Mouse (Mus musculus) mature B cell (primary cell): ENCODE results near the gene Mpped2.

Source experiments
- in situ Hi-C: fragments of 300-500 bp; cut with MboI; formaldehyde crosslinking; loops from 2 replicates; pipeline ENCODE4 v1.14.3; 2019

The Mpped2 gene

DNA sequence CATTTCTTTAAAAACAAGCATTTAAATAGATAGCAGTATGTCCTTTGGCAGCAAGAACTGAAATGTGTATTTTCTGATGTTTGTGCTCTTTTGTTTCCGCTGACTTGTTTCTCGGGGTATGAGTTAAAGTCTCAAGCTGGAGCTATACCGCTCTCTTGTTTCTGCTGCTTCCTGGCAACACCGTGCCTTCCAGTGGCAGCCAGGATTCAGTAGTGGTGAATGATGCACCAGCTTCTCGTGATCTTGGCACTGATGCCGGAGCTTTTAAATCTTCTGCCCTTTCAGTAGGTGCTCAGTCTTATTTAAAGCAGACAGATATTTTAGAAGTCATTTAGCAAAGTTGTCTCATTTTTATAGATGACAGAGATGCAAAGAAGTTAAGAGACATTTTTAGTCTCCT is 53.1 kb downstream of the Mpped2 start:
- in situ Hi-C loops: no loop called here

DNA sequence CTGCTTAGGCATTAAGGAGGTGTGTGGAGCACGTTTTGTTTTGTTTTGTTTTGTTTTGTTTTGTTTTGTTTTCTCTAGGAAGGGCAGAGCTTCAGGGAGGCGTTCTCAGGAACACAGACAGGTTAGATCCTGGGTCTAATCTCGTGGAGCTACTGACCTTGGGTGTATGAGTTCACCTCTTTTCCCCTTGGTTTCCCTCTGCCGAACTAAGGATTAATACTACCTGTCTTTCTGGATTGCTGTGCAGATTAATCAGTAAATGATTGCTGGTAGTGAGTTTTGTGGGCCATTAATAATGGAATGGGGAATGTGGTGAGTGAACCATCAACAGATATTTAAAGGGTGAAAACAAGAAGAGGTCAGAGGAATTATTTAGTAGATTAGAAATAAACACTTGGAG is 53.8 kb downstream of the Mpped2 start:
- in situ Hi-C loops: no loop called here

DNA sequence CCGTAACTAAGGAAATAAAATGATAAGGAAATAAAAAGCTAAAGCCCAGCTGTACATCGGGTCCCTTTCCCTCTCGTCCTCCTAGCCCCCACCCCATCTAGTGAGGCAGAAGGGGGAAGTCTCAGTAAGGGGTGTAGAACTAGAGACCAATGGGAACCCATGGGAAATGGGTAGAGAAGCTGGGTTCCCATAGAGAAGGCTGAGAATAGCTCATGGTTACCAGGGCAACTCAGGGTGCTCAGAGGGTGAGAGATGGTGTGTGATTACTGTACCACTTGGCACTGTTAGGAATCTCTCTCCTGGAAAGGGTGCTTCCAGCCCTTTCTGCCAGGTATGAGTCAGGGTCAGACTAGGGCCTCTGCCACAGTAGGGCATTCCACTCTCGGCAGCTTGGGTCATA is 54.3 kb downstream of the Mpped2 start:
- in situ Hi-C loops: no loop called here

DNA sequence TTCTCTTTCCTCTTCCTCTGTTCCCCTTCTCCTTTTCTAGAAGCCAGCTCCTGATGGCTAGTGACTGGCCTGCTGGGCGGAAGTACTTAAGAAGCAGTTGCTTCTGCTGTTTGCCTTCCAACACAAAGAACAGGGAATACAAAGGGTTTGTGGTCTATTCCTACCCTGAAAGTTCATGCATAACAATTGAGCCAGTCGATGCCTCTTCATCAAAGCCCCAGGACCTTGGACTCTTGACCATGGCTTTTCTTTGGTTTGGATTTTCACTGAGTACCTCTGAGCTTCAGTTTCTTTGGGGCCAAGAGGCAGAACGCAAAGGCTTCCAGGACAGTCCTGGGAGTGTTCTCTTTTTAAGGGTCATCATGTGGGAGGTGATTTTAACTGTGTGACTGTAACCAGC is 57.8 kb downstream of the Mpped2 start:
- in situ Hi-C loops: no loop called here

DNA sequence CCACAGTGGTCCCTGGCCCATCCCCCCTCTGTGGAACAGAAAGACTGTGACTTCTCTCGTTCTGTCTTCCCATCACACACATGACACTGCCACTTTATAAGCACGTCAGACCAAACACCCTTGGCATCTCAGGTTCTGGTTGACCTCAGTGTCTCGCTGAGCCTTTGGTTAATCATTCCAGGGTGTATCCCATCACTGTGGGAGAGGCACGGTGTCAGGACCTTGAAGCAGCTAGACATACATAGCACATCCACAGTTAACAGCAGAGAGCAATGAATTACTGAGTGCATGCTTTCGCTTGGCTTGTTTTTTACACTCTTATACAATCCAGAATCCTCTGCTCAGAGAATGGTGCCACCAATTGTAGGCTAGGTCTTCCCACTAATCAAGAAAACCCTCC is 60.6 kb downstream of the Mpped2 start:
- in situ Hi-C loops: no loop called here

DNA sequence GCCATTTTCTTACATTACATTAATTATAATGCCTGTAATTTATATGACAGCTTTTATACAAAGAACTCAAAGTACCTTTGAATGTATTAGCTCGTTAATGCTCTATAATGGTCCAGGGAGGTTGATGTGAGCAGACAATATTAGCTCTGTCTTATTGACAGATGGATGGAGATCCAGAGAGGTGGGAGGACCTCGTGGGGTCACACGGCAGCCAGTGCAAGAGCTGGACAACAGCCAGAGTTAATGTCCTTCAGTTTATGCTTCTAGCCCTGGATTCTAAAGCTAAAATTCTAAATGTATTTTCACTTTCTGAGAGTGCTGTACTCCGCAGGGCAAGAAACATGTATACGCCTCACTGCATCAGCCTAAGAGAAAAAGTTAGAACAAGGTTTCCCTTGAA is 61.6 kb downstream of the Mpped2 start:
- in situ Hi-C loops: no loop called here

DNA sequence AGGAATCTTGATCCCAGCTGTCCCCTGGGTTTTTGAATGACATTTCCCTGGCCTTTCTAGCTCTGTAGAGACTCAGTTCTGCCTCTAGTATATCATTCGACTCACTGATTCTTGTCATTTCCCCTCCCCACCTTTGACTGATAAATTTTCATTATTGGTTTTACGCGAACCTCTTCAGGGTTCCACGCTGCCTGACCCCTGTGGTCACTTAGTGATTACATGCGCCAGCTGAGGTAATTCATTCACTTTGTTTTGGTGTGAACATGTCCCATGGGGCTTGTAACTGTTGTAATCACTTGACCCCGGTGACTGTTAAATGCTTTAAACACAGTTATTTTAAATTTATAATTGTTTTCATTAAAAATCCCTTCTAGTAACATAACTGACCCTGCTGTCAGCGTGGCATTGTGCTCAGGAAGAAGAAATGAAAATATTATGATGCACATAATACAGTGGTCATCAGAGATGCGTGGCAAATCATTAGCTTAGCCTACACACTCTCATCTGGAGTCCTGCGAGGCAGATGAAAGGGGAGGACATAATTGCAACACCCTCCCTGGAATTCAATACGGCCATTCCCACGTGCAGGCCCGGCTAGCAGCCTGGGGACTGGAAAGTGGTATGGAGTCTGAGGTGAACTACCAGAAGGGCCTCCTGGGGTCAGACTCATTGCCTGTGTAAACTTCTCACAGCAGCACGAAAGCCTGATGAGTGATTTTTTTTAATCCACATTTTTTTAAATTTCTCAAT is 63.5 kb downstream of the Mpped2 start:
- in situ Hi-C loops: no loop called here

DNA sequence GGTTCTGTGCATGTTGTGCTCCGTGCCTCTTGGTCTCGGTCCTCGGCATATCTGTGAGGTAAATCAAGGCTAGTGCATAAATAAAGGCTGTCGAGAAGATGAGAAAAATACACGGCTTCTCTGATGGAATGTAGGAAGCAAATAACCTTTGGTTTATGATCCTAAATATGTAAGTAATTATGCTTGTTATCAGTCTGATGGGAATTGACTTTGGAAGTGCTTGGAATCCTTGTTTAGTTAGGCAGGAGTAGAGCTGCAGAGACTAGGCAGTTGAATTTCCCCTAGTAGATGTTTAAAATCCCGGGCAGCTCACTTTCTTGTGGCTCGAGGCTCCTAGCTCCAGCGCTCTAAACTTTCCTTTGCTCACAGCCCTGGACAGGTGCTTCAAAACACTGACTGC is 69.9 kb downstream of the Mpped2 start:
- in situ Hi-C loops: no loop called here

DNA sequence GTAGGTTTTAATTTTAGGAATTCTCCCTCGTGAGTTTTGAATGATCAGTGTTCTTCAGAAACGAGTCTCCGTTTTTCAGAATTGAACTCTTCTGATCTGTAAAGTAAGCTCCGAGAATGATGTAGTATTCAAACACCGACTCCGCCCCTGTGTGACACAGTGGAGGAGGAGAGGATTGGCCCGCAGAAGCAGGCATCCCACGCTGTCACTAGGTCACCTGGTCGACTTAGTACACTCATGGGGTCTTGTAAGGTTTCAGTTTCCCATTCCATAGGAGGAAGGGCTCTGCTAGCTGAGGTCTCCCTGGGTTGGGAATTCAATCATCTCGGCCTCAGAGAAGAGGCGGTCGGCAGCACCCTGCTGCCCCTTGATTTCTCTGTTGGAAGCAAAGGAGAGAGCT is 76.2 kb downstream of the Mpped2 start:
- in situ Hi-C loops: no loop called here

DNA sequence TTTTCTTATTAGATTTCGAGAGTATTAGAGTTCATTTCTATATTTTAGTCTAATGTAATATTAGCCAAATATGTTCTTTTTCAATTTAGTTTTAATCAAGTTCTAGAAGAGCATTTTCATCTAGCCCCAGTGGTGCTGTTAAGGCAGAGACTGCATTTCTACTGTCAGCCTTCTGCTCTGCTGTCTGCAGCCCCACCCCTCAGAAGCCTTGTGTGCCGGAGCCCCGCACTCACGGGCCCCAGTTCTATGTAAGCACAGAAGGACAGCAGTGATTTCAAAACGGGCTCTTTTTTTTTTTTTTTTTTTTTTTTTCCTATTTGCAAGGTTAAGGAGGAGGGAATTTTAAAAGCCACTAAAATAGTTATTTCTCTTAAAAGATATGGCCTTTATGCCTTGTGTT is 79.6 kb downstream of the Mpped2 start:
- in situ Hi-C loops: no loop called here

DNA sequence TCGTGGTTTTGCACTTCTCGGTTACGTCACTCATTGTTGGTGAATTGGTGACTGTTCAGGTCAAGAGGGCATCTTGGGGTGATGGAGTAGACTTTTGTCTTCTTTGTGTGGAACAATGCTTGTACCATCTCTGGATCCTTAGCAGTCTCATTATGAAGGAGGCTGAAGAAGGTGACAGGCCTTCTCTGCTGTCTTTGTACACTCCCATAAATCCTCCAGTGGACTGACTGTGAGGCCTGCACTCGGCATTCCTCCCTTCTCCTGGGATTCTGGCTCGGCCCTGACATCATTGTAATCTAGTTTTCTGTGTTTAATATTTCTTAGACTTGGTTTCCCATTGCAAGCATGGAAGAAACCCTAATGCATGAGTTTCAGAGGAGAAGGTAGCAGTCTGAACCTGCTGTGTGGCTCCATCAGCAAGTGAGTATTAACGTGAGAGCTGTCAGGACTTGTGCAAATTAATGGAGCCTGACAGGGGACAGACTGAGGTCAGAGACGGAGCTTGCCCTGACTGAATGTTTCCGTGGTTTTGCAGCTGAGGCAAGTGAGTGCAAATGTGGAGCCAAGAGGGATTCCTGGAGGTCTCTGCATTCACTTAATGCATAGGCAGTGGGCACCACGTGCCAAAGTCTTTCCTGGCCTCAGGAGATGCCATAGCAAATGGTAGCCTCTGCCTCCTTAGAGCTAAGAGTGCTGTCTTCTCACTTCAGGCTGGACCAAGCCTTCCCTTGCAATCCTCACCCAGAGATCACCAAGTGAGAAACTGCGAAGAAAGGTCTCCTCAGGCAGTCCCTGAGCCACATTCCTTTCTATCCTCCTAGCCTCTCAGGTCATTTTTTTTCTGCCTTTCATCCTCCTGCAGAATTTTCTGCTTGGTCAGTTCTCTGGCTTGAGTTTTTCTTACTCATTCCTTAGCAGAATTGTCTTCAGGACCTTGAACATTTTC is 81.5 kb downstream of the Mpped2 start:
- in situ Hi-C loops: no loop called here

DNA sequence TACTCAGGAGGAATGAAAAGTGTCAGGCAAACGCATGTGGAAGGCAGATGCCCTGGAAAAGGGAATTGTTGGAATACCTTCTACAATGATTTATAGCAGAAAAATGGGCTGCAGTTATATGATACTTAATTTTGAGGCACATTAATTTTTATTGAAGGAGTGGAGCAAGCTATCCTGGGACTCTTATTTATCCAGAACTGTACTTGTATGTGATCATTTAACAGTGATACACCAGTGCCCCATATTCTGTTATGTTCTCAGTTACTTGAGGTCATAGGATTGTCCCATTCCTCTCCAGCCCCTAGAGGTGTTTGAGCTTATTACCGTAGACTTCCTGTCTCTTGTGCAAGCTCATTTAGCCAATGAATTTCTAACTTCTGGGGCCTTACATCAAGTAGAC is 82.9 kb downstream of the Mpped2 start:
- in situ Hi-C loops: no loop called here

DNA sequence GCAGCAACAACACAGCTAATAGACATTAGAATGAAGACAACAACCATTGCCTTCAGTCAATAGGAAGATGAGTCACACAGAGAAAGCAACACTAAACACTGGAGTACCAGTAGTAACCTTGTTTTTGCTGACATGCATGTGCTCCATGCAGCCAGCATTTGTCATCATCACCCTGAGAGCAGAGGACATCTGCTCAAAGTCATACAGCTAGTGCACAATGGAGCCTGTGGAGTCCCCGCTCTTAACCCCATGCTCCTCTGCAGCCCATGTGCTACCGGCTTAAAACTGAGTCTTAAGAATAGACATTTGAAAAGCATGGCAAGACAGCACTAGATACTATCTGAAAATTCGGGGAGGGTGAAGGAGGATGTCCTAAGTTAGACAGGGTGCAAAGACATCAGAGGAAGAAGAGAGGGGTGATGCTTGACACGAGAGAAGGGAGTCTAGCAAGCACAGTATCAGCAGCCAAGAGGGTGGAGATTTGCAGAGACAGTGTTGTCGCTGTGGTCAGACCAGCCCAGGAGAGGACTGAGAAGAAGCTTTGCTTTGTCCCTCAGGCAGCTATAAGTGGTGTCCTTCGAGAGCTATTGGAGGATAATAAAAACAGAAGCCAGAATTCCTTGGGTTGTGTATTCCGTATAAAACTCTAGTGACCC is 85.9 kb downstream of the Mpped2 start:
- in situ Hi-C loops: no loop called here

DNA sequence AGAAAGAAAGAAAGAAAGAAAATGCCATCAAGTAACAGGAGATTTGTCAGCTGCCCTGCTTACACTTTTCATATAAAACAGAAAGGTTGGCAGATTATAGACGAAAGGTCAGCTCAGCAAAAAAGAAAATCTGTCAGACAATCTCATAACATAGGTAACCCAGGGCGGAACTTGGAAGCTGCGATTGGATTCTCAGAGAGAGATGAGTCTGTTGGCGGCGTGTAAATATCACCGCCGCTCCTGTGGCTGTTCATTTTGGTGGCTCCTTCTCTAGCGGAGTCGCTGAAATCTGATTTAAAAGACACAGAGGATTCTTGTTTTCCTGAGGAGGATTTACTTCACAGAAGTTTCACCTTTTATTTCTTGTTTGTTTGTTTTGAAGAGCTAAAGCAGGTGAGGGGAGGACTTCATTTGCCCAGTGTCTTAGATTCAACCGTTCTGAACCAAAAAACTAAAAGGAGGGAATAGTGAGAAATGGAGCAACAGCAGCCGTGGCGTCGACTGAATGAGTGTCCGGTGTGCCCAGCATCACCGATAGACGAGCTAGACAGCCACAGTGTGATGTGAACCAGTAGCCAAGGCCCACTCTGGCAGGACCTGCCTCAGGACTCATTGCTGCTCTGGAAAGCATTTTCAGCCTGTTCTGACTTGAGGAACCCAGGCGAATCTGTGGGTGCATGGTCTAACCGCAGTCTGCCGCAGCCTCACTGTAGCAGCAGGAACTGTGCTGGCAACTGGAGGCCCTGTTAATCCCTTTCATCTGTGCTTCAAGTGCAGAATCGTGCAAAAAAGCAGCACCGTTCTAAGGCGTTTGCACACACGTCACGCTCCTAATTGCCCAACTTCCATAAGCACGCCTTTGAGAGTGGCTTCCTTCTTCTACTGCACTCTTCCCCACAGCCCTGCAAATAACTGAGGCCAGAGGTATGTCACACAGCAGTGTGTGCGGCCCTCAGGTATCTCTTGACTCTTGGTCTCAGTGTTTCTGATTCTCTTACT is 88.4 kb downstream of the Mpped2 start:
- in situ Hi-C loops: no loop called here

DNA sequence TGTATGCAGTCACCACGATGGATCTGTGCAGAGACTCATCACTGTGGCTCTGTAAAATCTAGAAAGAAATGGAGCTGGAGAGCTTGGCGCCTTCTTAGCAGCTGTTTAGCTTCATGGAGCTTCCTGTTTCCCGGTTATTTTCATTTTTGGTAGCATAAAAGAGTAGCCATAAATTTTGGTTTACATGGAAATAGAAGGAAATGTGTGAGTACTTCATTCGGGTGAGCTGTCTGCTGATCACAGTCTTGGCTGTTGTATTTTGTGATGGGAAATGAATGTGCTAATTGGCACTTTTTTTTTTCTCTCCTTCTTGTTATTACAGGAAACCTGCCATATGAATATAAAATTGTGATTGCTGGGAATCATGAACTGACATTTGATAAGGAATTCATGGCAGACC is 90.2 kb downstream of the Mpped2 start:
- in situ Hi-C loops: no loop called here

DNA sequence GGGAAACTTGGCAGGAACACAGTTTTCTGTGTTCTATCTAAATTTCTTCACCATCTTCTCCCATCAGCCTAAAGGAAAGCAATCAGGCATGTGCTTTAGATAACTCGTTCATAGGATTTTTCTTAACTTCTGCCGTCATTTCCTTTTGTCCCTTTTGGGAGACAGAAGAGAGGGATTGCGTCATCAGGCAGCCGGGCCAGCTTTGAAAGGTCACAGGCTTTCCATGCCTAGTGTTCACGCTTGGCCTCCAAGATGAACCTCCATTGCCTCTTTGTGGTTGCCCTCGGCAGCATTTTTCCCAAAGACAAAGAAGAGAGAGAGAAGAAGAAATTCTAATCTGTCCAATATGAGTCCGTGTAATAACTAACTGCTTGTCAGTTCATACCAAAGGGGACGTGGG is 95.0 kb downstream of the Mpped2 start:
- in situ Hi-C loops: no loop called here

DNA sequence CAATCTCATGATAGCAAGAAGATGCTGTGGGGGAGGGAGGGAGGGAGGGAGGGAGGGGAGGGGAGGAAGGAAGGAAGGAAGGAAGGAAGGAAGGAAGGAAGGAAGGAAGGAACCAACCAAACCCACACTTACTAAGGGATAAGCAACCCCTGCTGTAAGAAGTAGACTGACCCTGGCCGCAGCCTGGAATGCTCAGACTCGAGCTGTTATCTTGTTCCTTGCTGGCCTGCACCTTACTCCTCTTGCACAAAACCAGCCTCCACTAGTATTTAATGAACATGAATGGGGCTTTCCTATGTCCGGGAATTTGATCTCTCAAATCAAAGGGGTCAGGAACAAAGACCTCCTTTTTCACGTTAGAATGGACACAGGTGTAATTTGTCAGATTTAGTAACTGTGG is 95.5 kb downstream of the Mpped2 start:
- in situ Hi-C loops: no loop called here

DNA sequence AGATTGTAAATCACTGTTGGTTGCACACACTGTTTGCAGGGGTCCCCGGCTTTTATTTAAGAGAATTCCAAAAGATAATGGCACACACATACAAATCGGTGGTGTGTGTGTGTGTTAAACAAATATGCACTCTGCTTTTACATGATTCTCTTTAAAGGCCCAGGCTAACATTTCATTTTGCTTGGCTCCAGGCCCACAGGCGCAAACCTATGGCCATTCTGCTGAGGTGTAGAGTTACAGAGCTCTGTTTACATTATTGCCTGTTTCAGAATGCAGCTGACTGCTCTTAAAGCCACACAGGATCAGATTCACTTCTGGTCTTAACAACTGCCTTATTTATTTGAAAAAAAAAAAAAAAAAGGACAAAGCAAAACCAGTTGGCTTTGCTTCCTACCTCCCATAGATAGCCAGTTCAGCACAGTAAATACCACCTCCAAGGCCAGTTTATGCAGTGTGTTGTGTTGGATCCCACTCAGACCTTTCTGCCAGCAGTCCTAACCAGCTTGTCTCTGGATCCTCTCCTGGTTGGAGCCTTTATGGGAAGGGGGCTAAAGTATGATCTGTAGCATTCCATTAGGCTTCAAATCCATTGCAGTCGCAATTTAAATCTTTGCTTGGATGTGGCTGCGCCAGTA is 96.7 kb downstream of the Mpped2 start:
- in situ Hi-C loops: no loop called here

DNA sequence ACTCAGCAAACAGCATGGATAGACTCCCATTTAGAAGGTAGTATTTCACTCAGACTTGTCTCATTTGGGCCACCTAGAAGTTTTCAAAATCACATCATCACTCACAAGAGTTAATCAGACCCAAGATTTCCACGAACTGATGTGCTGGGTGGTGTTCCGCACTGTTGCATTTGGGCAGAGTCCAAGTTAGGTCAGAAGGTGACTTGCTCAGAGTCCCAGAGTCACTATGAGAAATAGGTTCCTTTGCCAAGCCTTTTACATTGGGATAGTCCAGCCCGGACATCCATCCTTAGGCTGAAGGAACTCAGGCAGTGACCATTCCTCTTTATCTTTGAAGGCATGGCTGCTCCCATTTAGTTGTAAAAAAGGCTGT is 97.2 kb downstream of the Mpped2 start:
- in situ Hi-C loops: no loop called here

DNA sequence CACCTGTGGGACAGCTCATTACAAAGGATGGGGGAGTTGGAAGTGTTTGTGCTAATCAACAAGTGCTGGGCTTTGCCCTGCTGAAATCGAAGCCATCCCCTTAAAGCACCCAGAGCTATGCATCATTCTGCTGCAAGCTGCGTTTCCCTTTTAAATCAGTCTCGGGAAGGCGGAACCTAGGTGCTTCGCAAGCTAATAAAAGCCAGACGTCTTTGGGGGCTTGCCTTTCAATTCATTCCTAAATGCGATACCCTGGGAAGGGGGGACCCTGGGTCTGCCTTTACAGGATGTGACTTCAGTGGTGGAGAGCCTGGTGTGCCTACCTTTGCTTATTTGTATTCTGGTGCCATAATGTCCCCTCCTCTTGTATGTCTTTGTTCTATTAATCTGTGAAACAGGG is 103.2 kb downstream of the Mpped2 start:
- in situ Hi-C loops: no loop called here

DNA sequence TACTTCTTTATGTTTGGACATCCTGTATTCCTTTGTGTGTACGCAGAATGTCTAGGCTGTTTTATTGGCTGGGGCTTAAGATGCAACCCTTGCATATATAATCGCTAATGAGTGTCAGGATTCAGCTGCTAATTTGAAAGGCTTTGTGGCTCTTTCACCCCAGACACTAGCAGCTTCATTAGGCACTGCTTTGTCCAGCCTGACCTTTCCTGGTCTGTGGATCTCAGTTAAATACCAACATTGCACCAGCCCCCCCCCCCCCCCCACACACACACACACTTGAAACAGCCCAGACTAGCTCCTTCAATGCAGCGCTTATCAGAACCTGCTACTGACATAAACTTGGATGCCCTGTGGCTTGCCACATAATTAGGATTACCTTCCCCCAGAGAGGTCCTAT is 104.8 kb downstream of the Mpped2 start:
- in situ Hi-C loops: no loop called here
